Mouse (Mus musculus): ENCODE measurements around the gene Mrps21. TPM values are rescaled to one million over a fixed set of nuclear protein-coding genes. Genes with fewer than 3 reads are reported as not detected.
"Not testable (repeated sequence)": the region's sequence is repeated elsewhere in the genome, so short reads cannot be mapped to it uniquely, and the experiment has no call there.

Gene Mrps21
- polyA plus RNA-seq, 1 experiment from 2014 or later, result 305 TPM

- Histone ChIP-seq H3K4me3 (no peak overlapping the region), H3K27ac (no peak overlapping the region), H3K4me2 (no peak overlapping the region; the same call in 1 of the 2 replicates), H3K36me3 (peaks cover 7% of the 10 kb centered on the region), H3K4me1 (peaks cover 39% of the 10 kb centered on the region), H3K27me3 (peaks cover 20% of the 10 kb centered on the region), H3K9ac (no peak overlapping the region), H3K9me3 (no peaks in the 10 kb centered on the region)
- ATAC-seq (ENCODE audit: borderline replicate concordance, extremely low read depth, low FRiP score, low TSS enrichment), result no peak
Observed at GRCm38 (mm10) chr3:95902373-95902625, 31.0 kb upstream of the Mrps21 start.

- 40% methylated on average over 9 of the region's 9 CpGs for WGBS
- H3K27me3 ChIP-seq, result peaks cover 20% of the 10 kb centered on the region
- H3K4me2 ChIP-seq, result no peak overlapping the region
- H3K27ac ChIP-seq, result no peak overlapping the region
- no peak for ATAC-seq (ENCODE audit: borderline replicate concordance, extremely low read depth, low FRiP score, low TSS enrichment)
- no peaks in the 10 kb centered on the region for H3K9me3 ChIP-seq
- H3K4me3 ChIP-seq, result no peak overlapping the region
- peaks cover 7% of the 10 kb centered on the region for H3K36me3 ChIP-seq
- no peak overlapping the region for H3K9ac ChIP-seq
- peaks cover 36% of the 10 kb centered on the region for H3K4me1 ChIP-seq
Observed at GRCm38 (mm10) chr3:95901616-95902372, 30.5 kb upstream of the Mrps21 start.

- no peak overlapping the region for H3K4me2 ChIP-seq
- H3K27ac ChIP-seq, result no peak overlapping the region
- peaks cover 7% of the 10 kb centered on the region for H3K36me3 ChIP-seq
- H3K4me1 ChIP-seq, result peaks cover 23% of the 10 kb centered on the region
- no peak overlapping the region for H3K9ac ChIP-seq
- no peaks in the 10 kb centered on the region for H3K9me3 ChIP-seq
- 70% methylated on average over 13 of the region's 13 CpGs for WGBS
- H3K4me3 ChIP-seq, result no peak overlapping the region
- peaks cover 12% of the 10 kb centered on the region for H3K27me3 ChIP-seq
- ATAC-seq (ENCODE audit: borderline replicate concordance, extremely low read depth, low FRiP score, low TSS enrichment), result no peak
Observed at GRCm38 (mm10) chr3:95899800-95900524, 28.6 kb upstream of the Mrps21 start.

- Histone ChIP-seq H3K4me2 (peak overlapping the region; percentile 55), H3K4me1 (peaks cover 28% of the 10 kb centered on the region), H3K4me3 (peak overlapping the region; percentile 71; the same call in 1 of the 2 replicates)
- not testable (repeated sequence) for H3K9me3 ChIP-seq; H3K27me3 ChIP-seq; ATAC-seq (ENCODE audit: borderline replicate concordance, extremely low read depth, low FRiP score, low TSS enrichment); H3K27ac ChIP-seq; H3K36me3 ChIP-seq; H3K9ac ChIP-seq
- 71% methylated on average over 7 of the region's 7 CpGs for WGBS
Observed at GRCm38 (mm10) chr3:95895501-95895900, 24.2 kb upstream of the Mrps21 start.

- ATAC-seq (ENCODE audit: borderline replicate concordance, extremely low read depth, low FRiP score, low TSS enrichment), result no peak
- Histone ChIP-seq H3K4me3 (peak overlapping the region; percentile 71), H3K27me3 (no peaks in the 10 kb centered on the region), H3K4me2 (peak overlapping the region; percentile 55), H3K27ac (peak overlapping the region; percentile 93), H3K9ac (peak overlapping the region; percentile 70), H3K36me3 (peaks cover 7% of the 10 kb centered on the region), H3K9me3 (no peaks in the 10 kb centered on the region), H3K4me1 (peaks cover 28% of the 10 kb centered on the region)
- WGBS, result 5% methylated on average over 16 of the region's 16 CpGs
Observed at GRCm38 (mm10) chr3:95894317-95895160, 23.2 kb upstream of the Mrps21 start.

GRCm38 (mm10) chr3:95893606-95894316, 22.4 kb upstream of the Mrps21 start, which contains the start of gene Aph1a:
Gene Aph1a, plus strand, starts transcription at chr3:95893969.
- ATAC-seq (ENCODE audit: borderline replicate concordance, extremely low read depth, low FRiP score, low TSS enrichment), result peak; percentile 98
- H3K9me3 ChIP-seq, H3K36me3 ChIP-seq, H3K27me3 ChIP-seq: not testable (repeated sequence)
- Histone ChIP-seq H3K27ac (peak within 1 kb of the TSS; percentile 93), H3K9ac (peak within 1 kb of the TSS; percentile 70), H3K4me3 (peak within 1 kb of the TSS; percentile 71), H3K4me2 (peak within 1 kb of the TSS; percentile 55), H3K4me1 (peaks cover 28% of the 10 kb centered on the region)
- WGBS, result 1% methylated on average over 26 of the region's 43 CpGs

- ATAC-seq (ENCODE audit: borderline replicate concordance, extremely low read depth, low FRiP score, low TSS enrichment), result peak; percentile 39; the same call in 1 of the 2 replicates
- 13% methylated on average over 7 of the region's 7 CpGs for WGBS
- Histone ChIP-seq H3K27ac (peak overlapping the region; percentile 93), H3K36me3 (peaks cover 10% of the 10 kb centered on the region), H3K4me2 (peak overlapping the region; percentile 55), H3K27me3 (no peaks in the 10 kb centered on the region), H3K4me1 (peaks cover 28% of the 10 kb centered on the region), H3K4me3 (peak overlapping the region; percentile 71), H3K9me3 (no peaks in the 10 kb centered on the region), H3K9ac (peak overlapping the region; percentile 37; the same call in 1 of the 2 replicates)
Observed at GRCm38 (mm10) chr3:95893126-95893525, 21.8 kb upstream of the Mrps21 start.

- H3K36me3 ChIP-seq, result peaks cover 6% of the 10 kb centered on the region; the same call in 1 of the 2 replicates
- peak overlapping the region; percentile 71 for H3K4me3 ChIP-seq
- peaks cover 28% of the 10 kb centered on the region for H3K4me1 ChIP-seq
- peak overlapping the region; percentile 14 for H3K9ac ChIP-seq
- no peaks in the 10 kb centered on the region for H3K27me3 ChIP-seq
- H3K9me3 ChIP-seq, result no peaks in the 10 kb centered on the region
- no peak for ATAC-seq (ENCODE audit: borderline replicate concordance, extremely low read depth, low FRiP score, low TSS enrichment)
- peak overlapping the region; percentile 55 for H3K4me2 ChIP-seq
- H3K27ac ChIP-seq, result peak overlapping the region; percentile 93
- 23% methylated on average over 11 of the region's 11 CpGs for WGBS
Observed at GRCm38 (mm10) chr3:95892066-95893052, 21.0 kb upstream of the Mrps21 start.

GRCm38 (mm10) chr3:95891211-95892065, 20.1 kb upstream of the Mrps21 start, which contains the start of gene BC028528:
Gene BC028528, minus strand, starts transcription at chr3:95892005.
- H3K36me3 ChIP-seq, result peaks cover 6% of the 10 kb centered on the region; the same call in 1 of the 2 replicates
- peaks cover 28% of the 10 kb centered on the region for H3K4me1 ChIP-seq
- H3K4me2 ChIP-seq, result peak within 1 kb of the TSS; percentile 55
- H3K9me3 ChIP-seq, result no peaks in the 10 kb centered on the region
- no peaks in the 10 kb centered on the region for H3K27me3 ChIP-seq
- WGBS, result 14% methylated on average over 12 of the region's 12 CpGs
- ATAC-seq (ENCODE audit: borderline replicate concordance, extremely low read depth, low FRiP score, low TSS enrichment), result peak; percentile 36; the same call in 1 of the 2 replicates
- H3K9ac ChIP-seq, result peak within 1 kb of the TSS; percentile 30
- H3K4me3 ChIP-seq, result peak within 1 kb of the TSS; percentile 71
- peak within 1 kb of the TSS; percentile 93 for H3K27ac ChIP-seq

Measured in lung, embryonic 15.5 days (tissue).